Mouse (Mus musculus) MN1 (cell line): ENCODE measurements at regions not wholly inside any gene's neighbourhood (a gene's known extent, or its start where the extent isn't known, plus 50 kb on each side); places are given as distances from the start of the nearest gene placed in this dataset.

Source experiments
- DNase-seq: peaks from one replicate; pipeline ENCODE4 v3.0.0-alpha.2; 2016; ENCODE audit warnings: low spot score

GRCm38 (mm10) chr9:117967080-117967479, 73.2 kb upstream of the Azi2 start:
- no peak for DNase-seq

GRCm38 (mm10) chr9:117966326-117966989, 73.8 kb upstream of the Azi2 start:
- DNase-seq = peak; percentile 36

GRCm38 (mm10) chr9:117962088-117963030, 77.9 kb upstream of the Azi2 start:
- DNase-seq = no peak

- DNase-seq = no peak
Measured at GRCm38 (mm10) chr9:117959845-117960244, 80.5 kb upstream of the Azi2 start.

- no peak for DNase-seq
Measured at GRCm38 (mm10) chr9:117957195-117957594, 83.1 kb upstream of the Azi2 start.

GRCm38 (mm10) chr9:117956691-117957090, 83.6 kb upstream of the Azi2 start:
- DNase-seq = no peak

- DNase-seq = no peak
Measured at GRCm38 (mm10) chr9:117927466-117927847, 112.8 kb upstream of the Azi2 start.

- DNase-seq = no peak
Measured at GRCm38 (mm10) chr9:117926700-117927465, 113.4 kb upstream of the Azi2 start.

GRCm38 (mm10) chr9:117922992-117923391, 117.3 kb upstream of the Azi2 start:
- DNase-seq = peak; percentile 12

GRCm38 (mm10) chr9:117907895-117908424, 132.3 kb upstream of the Azi2 start:
- no peak for DNase-seq

GRCm38 (mm10) chr9:117905045-117905747, 135.1 kb upstream of the Azi2 start:
- DNase-seq = no peak

- DNase-seq = no peak
Measured at GRCm38 (mm10) chr9:117904621-117905020, 135.7 kb upstream of the Azi2 start.

- DNase-seq = peak; percentile 68
Measured at GRCm38 (mm10) chr9:117903025-117903424, 137.3 kb upstream of the Azi2 start.

GRCm38 (mm10) chr9:117902239-117902939, 137.9 kb upstream of the Azi2 start:
- DNase-seq = peak; percentile 27

GRCm38 (mm10) chr9:117900631-117901030, 139.7 kb upstream of the Azi2 start:
- no peak for DNase-seq

- DNase-seq = no peak
Measured at GRCm38 (mm10) chr9:117896517-117896916, 143.8 kb upstream of the Azi2 start.

- no peak for DNase-seq
Measured at GRCm38 (mm10) chr9:117892601-117893000, 147.7 kb upstream of the Azi2 start.

- DNase-seq = no peak
Measured at GRCm38 (mm10) chr9:117873172-117873571, 167.1 kb upstream of the Azi2 start.

- no peak for DNase-seq
Measured at GRCm38 (mm10) chr9:117872387-117873081, 167.8 kb upstream of the Azi2 start.

GRCm38 (mm10) chr9:117872021-117872386, 168.3 kb upstream of the Azi2 start:
- DNase-seq = no peak
